Mouse (Mus musculus): Measurements from ENCODE around the gene 4930512M02Rik.

DNA sequence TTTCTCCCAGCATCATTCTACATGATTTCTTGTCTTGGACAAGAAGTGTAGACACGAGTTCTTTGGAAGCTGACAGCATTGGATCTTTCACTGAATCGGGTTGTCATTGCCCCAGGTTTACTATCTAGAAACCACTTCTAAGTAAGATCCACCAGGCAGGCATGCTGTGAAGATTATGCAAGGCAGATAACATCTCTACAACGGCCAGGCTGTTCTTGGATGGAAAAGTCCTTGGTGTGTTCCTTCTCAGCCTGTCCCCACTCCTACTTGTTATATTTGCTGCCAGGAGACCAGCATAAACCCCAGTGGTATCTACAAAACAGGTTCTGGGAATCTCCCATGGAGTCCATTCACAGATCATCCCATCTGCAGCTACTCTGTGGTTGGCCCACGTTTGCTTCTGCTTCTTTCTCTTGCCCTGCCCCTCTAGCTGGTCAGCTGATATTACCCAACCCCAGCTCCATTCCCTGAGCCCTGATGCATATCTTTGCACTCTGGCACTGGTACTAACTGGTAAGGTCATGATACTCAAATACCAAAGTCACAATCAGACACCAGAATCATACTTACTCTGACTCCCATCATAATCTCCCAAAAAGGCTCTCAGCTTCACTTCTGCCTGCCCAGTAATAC is 3.4 kb downstream of the 4930512M02Rik start:
- TF ChIP-seq POLR2A (IDR thresholded peaks at IDR 0.05; ENCODE audit: extremely low read depth, insufficient read depth, low read length) (no peak), CTCF (IDR thresholded peaks at IDR 0.05; ENCODE audit: low read depth, low read length) (no peak)
